Mouse (Mus musculus) ES-E14 (cell line): ENCODE results near the gene Supt3. TPM values are rescaled to one million over a fixed set of nuclear protein-coding genes. Genes with fewer than 3 reads are reported as not detected.

ENCODE experiments used
- DNase-seq: peaks from one replicate; pipeline ENCODE4 v3.0.0-alpha.2; 2013; ENCODE audit warnings: low read depth, low spot score
- H3K27ac ChIP-seq: 2 replicates; pipeline ENCODE4 v1.5.1; 2012; ENCODE audit warnings: low read depth, mild to moderate bottlenecking, low read length, moderate library complexity, mixed read lengths; ENCODE audit not compliant: poor library complexity, insufficient read depth, severe bottlenecking
- H3K36me3 ChIP-seq: 2 replicates; pipeline ENCODE4 v1.6.1; 2012; ENCODE audit warnings: mild to moderate bottlenecking, low read length, moderate library complexity, mixed read lengths; ENCODE audit not compliant: control insufficient read depth, poor library complexity, insufficient read depth, severe bottlenecking
- H3K4me1 ChIP-seq, 2 experiments: fragments of 150-350 bp in 1 of 2; sonication (generic) in 1 of 2; 2 replicates each; pipeline ENCODE4 v1.6.1; 2012; ENCODE audit warnings: low read length in 2 of 2, mild to moderate bottlenecking in 1 of 2, mixed read lengths in 1 of 2; ENCODE audit not compliant: control insufficient read depth in 2 of 2, insufficient read depth in 2 of 2, poor library complexity in 1 of 2
- H3K4me3 ChIP-seq, 2 experiments: fragments of 150-350 bp in 1 of 2; sonication (generic) in 1 of 2; 2 replicates each; pipeline ENCODE4 v1.5.1; 2012; ENCODE audit warnings: low read length in 2 of 2, low read depth in 1 of 2, mild to moderate bottlenecking in 1 of 2, mixed read lengths in 1 of 2; ENCODE audit not compliant: insufficient read depth in 1 of 2, poor library complexity in 1 of 2, severe bottlenecking in 1 of 2
- H3K9ac ChIP-seq: 2 replicates; pipeline ENCODE4 v1.6.1; 2012; ENCODE audit warnings: low read depth, mild to moderate bottlenecking, low read length, mixed read lengths; ENCODE audit not compliant: poor library complexity, insufficient read depth, severe bottlenecking
- H3K9me3 ChIP-seq: fragments of 150-350 bp; sonication (generic); 2 replicates; pipeline ENCODE4 v1.6.1; 2012; ENCODE audit warnings: low read depth, mild to moderate bottlenecking, low read length; ENCODE audit not compliant: control insufficient read depth, insufficient read depth
- CHD2 ChIP-seq: IDR thresholded peaks from 2 replicates; pipeline ENCODE4 v1.6.1; 2014; ENCODE audit warnings: mild to moderate bottlenecking, low read depth, low read length, inconsistent platforms
- HCFC1 ChIP-seq: IDR thresholded peaks from 2 replicates; pipeline ENCODE4 v1.6.1; 2012; ENCODE audit warnings: low read length, inconsistent platforms, borderline replicate concordance; ENCODE audit not compliant: insufficient read depth
- MAFK ChIP-seq: IDR thresholded peaks from 2 replicates; pipeline ENCODE4 v1.6.1; 2014; ENCODE audit warnings: mild to moderate bottlenecking, low read depth, low read length, inconsistent platforms; ENCODE audit not compliant: insufficient read depth
- ZC3H11A ChIP-seq: IDR thresholded peaks from 2 replicates; pipeline ENCODE4 v1.6.1; 2012; ENCODE audit warnings: low read depth, mild to moderate bottlenecking, inconsistent platforms, low read length, borderline replicate concordance
- ZNF384 ChIP-seq: IDR thresholded peaks from 2 replicates; pipeline ENCODE4 v1.6.1; 2012; ENCODE audit warnings: low read depth, low read length, inconsistent platforms
- in situ Hi-C, 2 experiments: fragments of 600-800 bp; cut with MboI; formaldehyde crosslinking; loops; one replicate each; pipeline ENCODE4 v1.15.1; 2025; ENCODE audit warnings: low sequenced_read_pairs in 2 of 2, inconsistent platforms in 1 of 2; ENCODE audit not compliant: unreplicated experiment in 2 of 2
- total RNA-seq: library from RNA; depleted of rRNA; stranded (reverse); fragments of 300-350 nt; gene quantifications from 2 replicates; pipeline ENCODE4 v1.2.3, GENCODE M21; 2012

Gene Supt3
- total RNA-seq, 1 experiment = 4.9 TPM

DNA sequence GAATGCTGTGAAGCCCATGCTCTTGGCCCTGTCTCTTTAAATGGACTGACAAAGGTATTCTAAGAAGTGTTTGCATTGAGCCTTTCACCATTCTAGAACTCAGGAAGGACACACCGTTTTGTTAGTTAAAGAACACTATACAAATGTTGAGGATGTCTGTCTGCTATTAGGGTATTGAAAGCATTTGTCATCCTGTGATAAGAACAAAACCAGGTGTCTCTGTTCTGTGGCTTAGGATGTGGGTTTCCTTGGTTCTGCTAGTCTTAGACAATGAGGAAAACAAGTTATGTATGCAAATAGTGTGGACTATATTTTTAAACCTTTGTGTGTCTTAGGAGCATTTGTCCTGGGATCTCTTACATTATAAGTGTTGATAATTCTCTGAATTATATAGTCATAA is 116.6 kb downstream of the Supt3 start:
- H3K36me3 ChIP-seq = no peaks in the 10 kb centered on the region
- TF ChIP-seq HCFC1 (no peak), ZNF384 (no peak), MAFK (no peak), CHD2 (no peak), ZC3H11A (no peak)
- no peak overlapping the region for H3K4me3 ChIP-seq
- H3K9me3 ChIP-seq = no peaks in the 10 kb centered on the region
- H3K9ac ChIP-seq = no peak overlapping the region
- H3K27ac ChIP-seq = no peak overlapping the region
- no peaks in the 10 kb centered on the region for H3K4me1 ChIP-seq
- in situ Hi-C loops = no loop called here
- peak; percentile 7 for DNase-seq

- TF ChIP-seq MAFK (no peak), CHD2 (no peak), ZC3H11A (no peak), ZNF384 (no peak), HCFC1 (no peak)
- no peak for DNase-seq
- Histone ChIP-seq H3K4me3 (no peak overlapping the region), H3K36me3 (no peaks in the 10 kb centered on the region), H3K4me1 (no peaks in the 10 kb centered on the region), H3K27ac (no peak overlapping the region), H3K9ac (no peak overlapping the region), H3K9me3 (no peaks in the 10 kb centered on the region)
- in situ Hi-C loops = no loop called here
These were observed 166.7 kb downstream of the Supt3 start for GRCm38 (mm10) chr17:44943536-44944090.

- H3K36me3 ChIP-seq = no peaks in the 10 kb centered on the region
- in situ Hi-C loops = no loop called here
- no peak overlapping the region for H3K4me3 ChIP-seq
- no peak for TF ChIP-seq ZC3H11A
- no peak for TF ChIP-seq HCFC1
- TF ChIP-seq MAFK = no peak
- TF ChIP-seq ZNF384 = no peak
- no peak for TF ChIP-seq CHD2
- H3K9me3 ChIP-seq = no peaks in the 10 kb centered on the region
- H3K9ac ChIP-seq = no peak overlapping the region
- no peaks in the 10 kb centered on the region for H3K4me1 ChIP-seq
- DNase-seq = no peak
- H3K27ac ChIP-seq = no peak overlapping the region
These were observed 168.4 kb downstream of the Supt3 start for GRCm38 (mm10) chr17:44945333-44945732.

- in situ Hi-C loops = no loop called here
- no peaks in the 10 kb centered on the region for H3K9me3 ChIP-seq
- TF ChIP-seq CHD2 (no peak), ZNF384 (no peak), MAFK (no peak), ZC3H11A (no peak), HCFC1 (no peak)
These were observed 171.4 kb downstream of the Supt3 start for GRCm38 (mm10) chr17:44948321-44948720.

GRCm38 (mm10) chr17:44956671-44957070 is 179.7 kb downstream of the Supt3 start:
- H3K4me3 ChIP-seq = no peak overlapping the region
- no peaks in the 10 kb centered on the region for H3K9me3 ChIP-seq
- H3K27ac ChIP-seq = no peak overlapping the region
- no peaks in the 10 kb centered on the region for H3K36me3 ChIP-seq
- no peak for DNase-seq
- in situ Hi-C loops = no loop called here
- H3K9ac ChIP-seq = no peak overlapping the region
- H3K4me1 ChIP-seq = no peaks in the 10 kb centered on the region
- TF ChIP-seq HCFC1 (no peak), MAFK (no peak), ZC3H11A (no peak), ZNF384 (no peak), CHD2 (no peak)

More at GRCm38 (mm10) chr17:44948321-44948720, 171.4 kb downstream of the Supt3 start:
- Histone ChIP-seq H3K36me3 (no peaks in the 10 kb centered on the region), H3K27ac (no peak overlapping the region), H3K4me3 (no peak overlapping the region), H3K4me1 (no peaks in the 10 kb centered on the region), H3K9ac (no peak overlapping the region)
- DNase-seq = no peak
